Mouse (Mus musculus): ENCODE measurements around the gene Dixdc1. TPM values are rescaled to one million over a fixed set of nuclear protein-coding genes. Genes with fewer than 3 reads are reported as not detected.
A peak's percentile ranks its signal among the peaks of the same experiment; 100 is the strongest.

Dixdc1 gene
- polyA plus RNA-seq, 2 experiments = 16.1 to 16.4 TPM

- no peak for TF ChIP-seq POLR2A (IDR thresholded peaks at IDR 0.05; ENCODE audit: borderline replicate concordance, extremely low read depth, insufficient read depth, insufficient read length)
- no peaks in the 10 kb centered on the region for H3K27me3 ChIP-seq (ENCODE audit: control insufficient read depth, insufficient read depth, low read length)
- WGBS = 44% methylated on average over 5 of the region's 5 CpGs
- no peak overlapping the region for H3K9ac ChIP-seq (ENCODE audit: low read depth, low read length, severe bottlenecking)
- ATAC-seq (ENCODE audit: low FRiP score, low read depth) = no peak; the same call in 1 of the 2 replicates
- no peaks in the 10 kb centered on the region for H3K4me1 ChIP-seq (ENCODE audit: control insufficient read depth, insufficient read depth, low read length)
- peaks cover 37% of the 10 kb centered on the region for H3K36me3 ChIP-seq (ENCODE audit: control insufficient read depth, insufficient read depth, low read length)
- DNase-seq (ENCODE audit: low spot score) = peak; percentile 56
- H3K4me3 ChIP-seq (replicated peaks; ENCODE audit: low read length) = no peak overlapping the region
- no peak overlapping the region for H3K27ac ChIP-seq (replicated peaks; ENCODE audit: low read depth, low read length)
- H3K9me3 ChIP-seq (ENCODE audit: control insufficient read depth, low read length) = no peaks in the 10 kb centered on the region
- no peak overlapping the region for H3K4me2 ChIP-seq (replicated peaks; ENCODE audit: low read depth, low read length, severe bottlenecking)
Measured at GRCm38 (mm10) chr9:50670690-50671089, 68.6 kb downstream of the Dixdc1 start.

GRCm38 (mm10) chr9:50667579-50668498 lies 71.5 kb downstream of the Dixdc1 start:
- Histone ChIP-seq H3K4me2 (replicated peaks; ENCODE audit: low read depth, low read length, severe bottlenecking) (no peak overlapping the region), H3K9me3 (ENCODE audit: control insufficient read depth, low read length) (no peaks in the 10 kb centered on the region), H3K27ac (replicated peaks; ENCODE audit: low read depth, low read length) (no peak overlapping the region), H3K4me1 (ENCODE audit: control insufficient read depth, insufficient read depth, low read length) (no peaks in the 10 kb centered on the region), H3K4me3 (replicated peaks; ENCODE audit: low read length) (no peak overlapping the region), H3K27me3 (ENCODE audit: control insufficient read depth, insufficient read depth, low read length) (no peaks in the 10 kb centered on the region), H3K9ac (ENCODE audit: low read depth, low read length, severe bottlenecking) (no peak overlapping the region), H3K36me3 (ENCODE audit: control insufficient read depth, insufficient read depth, low read length) (peaks cover 51% of the 10 kb centered on the region)
- no peak for DNase-seq (ENCODE audit: low spot score)
- WGBS = 81% methylated on average over 8 of the region's 8 CpGs
- no peak for ATAC-seq (ENCODE audit: low FRiP score, low read depth)
- TF ChIP-seq POLR2A (IDR thresholded peaks at IDR 0.05; ENCODE audit: borderline replicate concordance, extremely low read depth, insufficient read depth, insufficient read length) = no peak

DNA sequence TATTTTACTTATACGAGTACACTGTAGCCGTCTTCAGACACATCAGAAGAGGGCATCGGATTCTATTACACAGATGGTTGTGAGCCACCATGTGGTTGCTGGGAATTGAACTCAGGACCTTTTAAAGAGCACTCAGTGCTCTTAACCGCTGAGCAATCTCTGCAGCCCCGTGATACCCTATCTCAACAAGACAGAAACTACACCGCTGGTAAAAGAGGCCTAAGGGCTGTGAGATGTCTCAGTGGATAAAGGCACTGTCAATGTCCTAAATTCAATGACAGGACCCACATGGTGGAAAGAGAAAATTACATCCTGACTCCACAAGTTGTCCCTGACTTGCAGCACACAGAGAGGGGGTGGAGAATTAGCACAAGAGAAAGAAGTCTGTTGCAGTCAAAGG lies 72.9 kb downstream of the Dixdc1 start:
- no peak overlapping the region for H3K4me2 ChIP-seq (replicated peaks; ENCODE audit: low read depth, low read length, severe bottlenecking)
- no peak overlapping the region for H3K27ac ChIP-seq (replicated peaks; ENCODE audit: low read depth, low read length)
- no peaks in the 10 kb centered on the region for H3K27me3 ChIP-seq (ENCODE audit: control insufficient read depth, insufficient read depth, low read length)
- no peaks in the 10 kb centered on the region for H3K9me3 ChIP-seq (ENCODE audit: control insufficient read depth, low read length)
- no peak for TF ChIP-seq POLR2A (IDR thresholded peaks at IDR 0.05; ENCODE audit: borderline replicate concordance, extremely low read depth, insufficient read depth, insufficient read length)
- H3K9ac ChIP-seq (ENCODE audit: low read depth, low read length, severe bottlenecking) = no peak overlapping the region
- H3K4me3 ChIP-seq (replicated peaks; ENCODE audit: low read length) = no peak overlapping the region
- no peaks in the 10 kb centered on the region for H3K4me1 ChIP-seq (ENCODE audit: control insufficient read depth, insufficient read depth, low read length)
- H3K36me3 ChIP-seq (ENCODE audit: control insufficient read depth, insufficient read depth, low read length) = peaks cover 51% of the 10 kb centered on the region
- no peak for ATAC-seq (ENCODE audit: low FRiP score, low read depth)
- no peak for DNase-seq (ENCODE audit: low spot score)
- 89% methylated on average over 6 of the region's 6 CpGs for WGBS

DNA sequence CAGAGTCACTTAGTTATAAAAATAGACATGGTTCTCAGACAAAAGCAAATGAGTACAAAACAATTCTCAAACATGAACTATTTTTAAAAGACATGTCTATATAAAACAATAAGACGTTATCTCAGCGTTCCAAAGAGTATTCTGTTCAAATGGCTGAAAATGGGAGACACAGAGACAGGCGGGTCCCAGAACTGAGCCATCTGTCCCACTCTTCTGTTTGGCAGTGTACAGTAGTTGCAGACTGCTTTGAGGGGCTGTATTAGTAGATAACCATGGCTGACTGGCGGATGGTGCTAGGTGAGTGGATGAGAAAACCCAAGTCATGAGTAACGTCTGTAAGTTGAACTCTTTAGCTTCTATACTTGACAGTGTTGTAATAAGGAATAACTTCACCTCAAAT lies 74.5 kb downstream of the Dixdc1 start:
- DNase-seq (ENCODE audit: low spot score) = no peak
- Histone ChIP-seq H3K9me3 (ENCODE audit: control insufficient read depth, low read length) (no peaks in the 10 kb centered on the region), H3K4me3 (replicated peaks; ENCODE audit: low read length) (no peak overlapping the region), H3K36me3 (ENCODE audit: control insufficient read depth, insufficient read depth, low read length) (peaks cover 49% of the 10 kb centered on the region), H3K27me3 (ENCODE audit: control insufficient read depth, insufficient read depth, low read length) (no peaks in the 10 kb centered on the region), H3K4me1 (ENCODE audit: control insufficient read depth, insufficient read depth, low read length) (peaks cover 3% of the 10 kb centered on the region; the same call in 1 of the 2 replicates), H3K27ac (replicated peaks; ENCODE audit: low read depth, low read length) (no peak overlapping the region), H3K4me2 (replicated peaks; ENCODE audit: low read depth, low read length, severe bottlenecking) (no peak overlapping the region), H3K9ac (ENCODE audit: low read depth, low read length, severe bottlenecking) (no peak overlapping the region)
- ATAC-seq (ENCODE audit: low FRiP score, low read depth) = no peak
- WGBS = 93% methylated on average over 5 of the region's 5 CpGs
- TF ChIP-seq POLR2A (IDR thresholded peaks at IDR 0.05; ENCODE audit: borderline replicate concordance, extremely low read depth, insufficient read depth, insufficient read length) = no peak

- Histone ChIP-seq H3K4me2 (replicated peaks; ENCODE audit: low read depth, low read length, severe bottlenecking) (peak overlapping the region; percentile 45), H3K4me1 (ENCODE audit: control insufficient read depth, insufficient read depth, low read length) (peaks cover 11% of the 10 kb centered on the region; the same call in 1 of the 2 replicates), H3K36me3 (ENCODE audit: control insufficient read depth, insufficient read depth, low read length) (peaks cover 28% of the 10 kb centered on the region), H3K27me3 (ENCODE audit: control insufficient read depth, insufficient read depth, low read length) (no peaks in the 10 kb centered on the region), H3K9ac (ENCODE audit: low read depth, low read length, severe bottlenecking) (no peak overlapping the region; the same call in 1 of the 2 replicates), H3K9me3 (ENCODE audit: control insufficient read depth, low read length) (no peaks in the 10 kb centered on the region), H3K27ac (replicated peaks; ENCODE audit: low read depth, low read length) (no peak overlapping the region), H3K4me3 (replicated peaks; ENCODE audit: low read length) (peak overlapping the region; percentile 96)
- no peak for TF ChIP-seq POLR2A (IDR thresholded peaks at IDR 0.05; ENCODE audit: borderline replicate concordance, extremely low read depth, insufficient read depth, insufficient read length)
- ATAC-seq (ENCODE audit: low FRiP score, low read depth) (no peak), DNase-seq (ENCODE audit: low spot score) (peak; percentile 12)
- WGBS = 12% methylated on average over 12 of the region's 12 CpGs
Measured at GRCm38 (mm10) chr9:50660431-50660830, 78.9 kb downstream of the Dixdc1 start.

Measured in limb, embryonic 14.5 days (tissue).